Mouse (Mus musculus) midbrain, embryonic 12.5 days (tissue): ENCODE measurements at regions not wholly inside any gene's neighbourhood (a gene's known extent, or its start where the extent isn't known, plus 50 kb on each side); places are given as distances from the start of the nearest gene placed in this dataset. TPM values are rescaled to one million over a fixed set of nuclear protein-coding genes. Genes with fewer than 3 reads are reported as not detected.
"Not testable (repeated sequence)": the region's sequence is repeated elsewhere in the genome, so short reads cannot be mapped to it uniquely, and the experiment has no call there.

Experiments
- ATAC-seq: fragments of 200-750 bp; cut with Nextera tagmentation; 2 replicates; pipeline ENCODE4 v1.8.0; 2017; ENCODE audit warnings: low read depth, moderate TSS enrichment, moderate library complexity; ENCODE audit not compliant: low FRiP score
- H3K27ac ChIP-seq: fragments of 300-500 bp; sonication (generic); replicated peaks from 2 replicates; pipeline ENCODE4 v1.5.1; 2016; ENCODE audit warnings: mild to moderate bottlenecking
- H3K27me3 ChIP-seq: fragments of 300-500 bp; sonication (generic); 2 replicates; pipeline ENCODE4 v1.6.1; 2016; ENCODE audit warnings: mild to moderate bottlenecking
- H3K36me3 ChIP-seq: fragments of 300-500 bp; sonication (generic); 2 replicates; pipeline ENCODE4 v1.6.1; 2016
- H3K4me1 ChIP-seq: fragments of 300-500 bp; sonication (generic); 2 replicates; pipeline ENCODE4 v1.6.1; 2016
- H3K4me2 ChIP-seq: fragments of 300-500 bp; sonication (generic); replicated peaks from 2 replicates; pipeline ENCODE4 v1.6.1; 2016; ENCODE audit warnings: mild to moderate bottlenecking, moderate library complexity
- H3K4me3 ChIP-seq: fragments of 300-500 bp; sonication (generic); 2 replicates; pipeline ENCODE4 v1.5.1; 2016; ENCODE audit warnings: mild to moderate bottlenecking
- H3K9ac ChIP-seq: fragments of 300-500 bp; sonication (generic); replicated peaks from 2 replicates; pipeline ENCODE4 v1.6.1; 2016; ENCODE audit warnings: mild to moderate bottlenecking, moderate library complexity
- H3K9me3 ChIP-seq: fragments of 300-500 bp; sonication (generic); 2 replicates; pipeline ENCODE4 v1.6.1; 2016; ENCODE audit warnings: mild to moderate bottlenecking
- WGBS: fragments of 180-500 bp; shearing (Covaris S2); methylation state at CpG from one replicate; pipeline ENCODE4 v1.1.7; 2016; 5-methylcytosine and 5-hydroxymethylcytosine counted together
- microRNA-seq: library from miRNA; unstranded; fragments of <30 nt; microRNA quantifications from one replicate; pipeline ENCODE4, GENCODE M21; 2017

DNA sequence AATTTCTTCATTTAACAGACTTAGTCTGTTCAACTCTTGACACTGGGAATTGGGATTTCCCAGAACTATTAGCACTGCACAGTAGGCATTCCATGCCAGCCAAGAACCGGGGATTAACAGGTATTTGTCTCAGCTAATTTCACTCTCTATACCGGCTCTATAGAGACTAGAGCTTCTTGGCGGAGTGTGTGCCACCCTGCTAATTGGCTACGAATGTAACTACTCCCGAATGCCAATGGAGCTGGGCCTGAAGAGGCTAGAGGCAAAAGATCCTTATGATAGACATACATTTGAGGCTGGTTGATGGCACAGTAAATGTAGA, 216.0 kb upstream of the Arx start:
- Histone ChIP-seq H3K36me3 (no peaks in the 10 kb centered on the region), H3K4me2 (no peak overlapping the region), H3K4me3 (no peak overlapping the region), H3K27me3 (no peaks in the 10 kb centered on the region), H3K4me1 (no peaks in the 10 kb centered on the region), H3K27ac (no peak overlapping the region), H3K9ac (no peak overlapping the region), H3K9me3 (no peaks in the 10 kb centered on the region)
- 31% methylated on average over 5 of the region's 5 CpGs for WGBS
- ATAC-seq, result peak; percentile 49; the same call in 1 of the 2 replicates

- Histone ChIP-seq H3K4me1 (no peaks in the 10 kb centered on the region), H3K4me2 (no peak overlapping the region), H3K27ac (no peak overlapping the region), H3K27me3 (no peaks in the 10 kb centered on the region), H3K9me3 (no peaks in the 10 kb centered on the region), H3K36me3 (no peaks in the 10 kb centered on the region), H3K9ac (no peak overlapping the region), H3K4me3 (no peak overlapping the region)
- no peak for ATAC-seq
- WGBS, result 33% methylated on average over 3 of the region's 3 CpGs
These were observed 197.3 kb upstream of the Arx start for GRCm38 (mm10) chrX:93088976-93089375.

GRCm38 (mm10) chrX:93097551-93097950, 188.7 kb upstream of the Arx start:
- H3K4me1 ChIP-seq, result no peaks in the 10 kb centered on the region
- no peaks in the 10 kb centered on the region for H3K9me3 ChIP-seq
- no peaks in the 10 kb centered on the region for H3K36me3 ChIP-seq
- no peak overlapping the region for H3K27ac ChIP-seq
- H3K4me2 ChIP-seq, result no peak overlapping the region
- H3K9ac ChIP-seq, result no peak overlapping the region
- WGBS, result 64% methylated on average over 2 of the region's 2 CpGs
- H3K27me3 ChIP-seq, result no peaks in the 10 kb centered on the region
- H3K4me3 ChIP-seq, result no peak overlapping the region
- no peak for ATAC-seq

DNA sequence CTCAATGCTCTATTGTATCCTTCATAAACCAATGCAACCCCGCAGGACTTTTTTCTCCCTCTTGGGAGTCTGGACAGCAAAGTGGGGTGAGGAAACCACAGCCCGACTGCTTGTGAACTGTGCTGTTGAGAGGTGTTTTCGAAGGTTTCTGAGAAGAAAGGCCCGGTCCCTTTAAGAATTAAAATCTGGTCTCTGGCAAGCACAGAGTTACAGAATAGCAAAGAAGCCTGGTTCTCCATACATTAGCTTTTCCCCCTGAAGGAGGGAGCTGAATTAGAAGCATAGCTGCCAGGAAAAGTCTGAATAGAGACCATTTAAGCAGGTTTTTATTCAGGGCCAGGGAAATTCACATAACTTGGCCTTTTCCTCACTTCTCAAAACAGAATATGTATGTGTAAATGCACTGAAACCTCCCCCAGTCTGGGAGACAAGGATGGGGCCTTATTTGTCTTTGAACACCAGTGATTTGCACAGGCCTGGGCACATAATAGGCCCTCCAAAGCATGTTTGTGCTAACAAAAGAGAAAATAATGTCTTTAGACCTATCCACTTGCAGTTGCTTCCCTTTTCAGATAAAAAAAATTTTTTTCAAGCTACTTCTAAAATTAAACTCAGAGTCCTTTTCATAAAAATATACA, 178.2 kb upstream of the Arx start:
- H3K36me3 ChIP-seq, result no peaks in the 10 kb centered on the region
- no peak; the same call in 1 of the 2 replicates for ATAC-seq
- no peaks in the 10 kb centered on the region for H3K27me3 ChIP-seq
- no peak overlapping the region for H3K27ac ChIP-seq
- H3K9me3 ChIP-seq, result no peaks in the 10 kb centered on the region
- WGBS, result 62% methylated on average over 4 of the region's 4 CpGs
- no peak overlapping the region for H3K9ac ChIP-seq
- H3K4me1 ChIP-seq, result no peaks in the 10 kb centered on the region; the same call in none of the 2 replicates
- H3K4me2 ChIP-seq, result no peak overlapping the region
- H3K4me3 ChIP-seq, result no peak overlapping the region

DNA sequence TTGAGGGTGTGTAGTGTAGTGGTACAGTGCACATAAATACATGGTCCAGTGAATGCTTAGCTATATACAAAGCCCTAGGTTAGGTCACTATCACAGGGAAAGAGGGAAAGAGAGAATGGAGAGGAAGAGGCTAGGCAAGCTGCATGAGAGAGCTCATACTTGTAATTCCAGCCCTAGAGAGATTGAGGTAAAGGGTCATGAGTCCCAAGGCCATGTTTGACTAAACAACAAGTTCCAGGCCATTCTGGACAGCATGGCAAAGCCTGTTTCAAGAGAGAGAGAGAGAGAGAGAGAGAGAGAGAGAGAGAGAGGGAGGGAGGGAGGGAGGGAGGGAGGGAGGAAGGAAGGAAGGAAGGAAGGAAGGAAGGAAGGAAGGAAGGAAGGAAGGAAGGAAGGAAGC, 131.9 kb upstream of the Arx start:
- not testable (repeated sequence) for H3K27ac ChIP-seq, H3K4me1 ChIP-seq, H3K4me2 ChIP-seq, H3K9me3 ChIP-seq, ATAC-seq, H3K36me3 ChIP-seq, H3K9ac ChIP-seq, H3K27me3 ChIP-seq, H3K4me3 ChIP-seq

- Histone ChIP-seq H3K4me1 (no peaks in the 10 kb centered on the region), H3K4me2 (no peak overlapping the region), H3K9me3 (no peaks in the 10 kb centered on the region), H3K27ac (no peak overlapping the region), H3K27me3 (no peaks in the 10 kb centered on the region), H3K4me3 (no peak overlapping the region), H3K36me3 (no peaks in the 10 kb centered on the region), H3K9ac (no peak overlapping the region)
- ATAC-seq, result no peak
These were observed 127.1 kb upstream of the Arx start for GRCm38 (mm10) chrX:93159105-93159504.

GRCm38 (mm10) chrX:93160956-93161355, 125.3 kb upstream of the Arx start:
- WGBS, result 49% methylated on average over 1 of the region's 1 CpGs
- no peak overlapping the region for H3K4me2 ChIP-seq
- no peaks in the 10 kb centered on the region for H3K9me3 ChIP-seq
- H3K27me3 ChIP-seq, result no peaks in the 10 kb centered on the region
- H3K27ac ChIP-seq, result no peak overlapping the region
- no peaks in the 10 kb centered on the region for H3K4me1 ChIP-seq
- no peaks in the 10 kb centered on the region for H3K36me3 ChIP-seq
- H3K9ac ChIP-seq, result no peak overlapping the region
- no peak overlapping the region for H3K4me3 ChIP-seq
- no peak for ATAC-seq

Small RNA genes in the stretch of these regions (microRNA-seq; reads per million reads assigned to microRNA genes)
- gene Gm24973, result not detected
